14 mouse cellular contexts compared by ENCODE assay signal in genomic region chr9:113629191-113629590, GRCm38 (mm10).
A peak's percentile ranks its signal among the peaks of the same experiment; 100 is the strongest.
DNase-seq lines count a peak whose midpoint lies in the region; ATAC-seq lines count a peak whose summit lies in the region.
"Had no signal": no experiment of that assay in that cellular context is flagged by ENCODE, and none has a peak within 500 bp of the region (broad histone marks: within the 10 kb centered on the region; RNA-seq: fewer than 3 reads in every experiment).

No protein-coding gene starts in this region.

- no peaks in the 10 kb centered on the region for H3K27me3 ChIP-seq in hindbrain, embryonic 11.5 days (ENCODE audit: control insufficient read depth, insufficient read depth, low read length)
- H3K27me3 ChIP-seq in hindbrain, embryonic 10.5 days (ENCODE audit: insufficient read depth, poor library complexity, severe bottlenecking) = no peaks in the 10 kb centered on the region
- no peaks in the 10 kb centered on the region for H3K27me3 ChIP-seq in neural tube, embryonic 12.5 days (replicated peaks)
- no peaks in the 10 kb centered on the region for H3K27me3 ChIP-seq in neural tube, embryonic 15.5 days (replicated peaks)
- no peaks in the 10 kb centered on the region for H3K27me3 ChIP-seq in hindbrain, embryonic 15.5 days
- H3K27me3 ChIP-seq: stomach, embryonic 15.5 days had no signal

- ATAC-seq in hindbrain, embryonic 11.5 days (ENCODE audit: low FRiP score) = peak; percentile 45; the same call in 1 of the 2 replicates
- ATAC-seq in neural tube, embryonic 12.5 days (ENCODE audit: low FRiP score, low read depth) = 0 out of 2 replicates have a peak, but pooled peaks have one; percentile 17
- ATAC-seq in neural tube, embryonic 15.5 days (ENCODE audit: low FRiP score) = no peak
- 0 out of 2 replicates have a peak, but pooled peaks have one; percentile 8 for ATAC-seq in hindbrain, embryonic 15.5 days (ENCODE audit: low FRiP score, low read depth)
- ATAC-seq: CD4-positive, CD25-positive, alpha-beta regulatory T cell, adult 4 months; inflammation-experienced regulatory T-cells, adult 6 months had no signal

- H3K4me2 ChIP-seq in hindbrain, embryonic 11.5 days (replicated peaks; ENCODE audit: low read depth, low read length) = no peak overlapping the region
- no peak overlapping the region for H3K4me2 ChIP-seq in neural tube, embryonic 12.5 days (replicated peaks)
- no peak overlapping the region for H3K4me2 ChIP-seq in neural tube, embryonic 15.5 days
- H3K4me2 ChIP-seq in hindbrain, embryonic 15.5 days = no peak overlapping the region
- H3K4me2 ChIP-seq: liver, embryonic 11.5 days; lung, embryonic 14.5 days; stomach, embryonic 15.5 days had no signal

- H3K4me3 ChIP-seq in hindbrain, embryonic 11.5 days (ENCODE audit: low read depth, low read length) = no peak overlapping the region
- H3K4me3 ChIP-seq in hindbrain, embryonic 10.5 days = no peak overlapping the region
- no peak overlapping the region for H3K4me3 ChIP-seq in neural tube, embryonic 12.5 days
- no peak overlapping the region for H3K4me3 ChIP-seq in neural tube, embryonic 15.5 days (replicated peaks)
- H3K4me3 ChIP-seq in hindbrain, embryonic 15.5 days = no peak overlapping the region
- H3K4me3 ChIP-seq: stomach, embryonic 15.5 days had no signal

- no peaks in the 10 kb centered on the region for H3K9me3 ChIP-seq in hindbrain, embryonic 11.5 days (ENCODE audit: control insufficient read depth, low read length)
- peaks cover 4% of the 10 kb centered on the region for H3K9me3 ChIP-seq in hindbrain, embryonic 10.5 days
- no peaks in the 10 kb centered on the region for H3K9me3 ChIP-seq in neural tube, embryonic 12.5 days
- H3K9me3 ChIP-seq in neural tube, embryonic 15.5 days (replicated peaks) = no peaks in the 10 kb centered on the region
- no peaks in the 10 kb centered on the region for H3K9me3 ChIP-seq in hindbrain, embryonic 15.5 days
- H3K9me3 ChIP-seq: stomach, embryonic 15.5 days had no signal

- no peaks in the 10 kb centered on the region for H3K36me3 ChIP-seq in hindbrain, embryonic 11.5 days (ENCODE audit: control insufficient read depth, insufficient read depth, low read length)
- no peaks in the 10 kb centered on the region for H3K36me3 ChIP-seq in hindbrain, embryonic 10.5 days
- H3K36me3 ChIP-seq in neural tube, embryonic 12.5 days = no peaks in the 10 kb centered on the region
- H3K36me3 ChIP-seq in neural tube, embryonic 15.5 days = no peaks in the 10 kb centered on the region
- no peaks in the 10 kb centered on the region for H3K36me3 ChIP-seq in hindbrain, embryonic 15.5 days
- H3K36me3 ChIP-seq: stomach, embryonic 15.5 days had no signal

- WGBS in hindbrain, embryonic 11.5 days = 84% methylated on average over 11 of the region's 11 CpGs
- WGBS in hindbrain, embryonic 10.5 days = 84% methylated on average over 11 of the region's 11 CpGs
- WGBS in neural tube, embryonic 12.5 days = 86% methylated on average over 11 of the region's 11 CpGs
- 85% methylated on average over 11 of the region's 11 CpGs for WGBS in neural tube, embryonic 15.5 days
- WGBS in hindbrain, embryonic 15.5 days = 75% methylated on average over 11 of the region's 11 CpGs

- H3K27ac ChIP-seq in hindbrain, embryonic 11.5 days (ENCODE audit: low read depth, low read length) = no peak overlapping the region
- no peak overlapping the region for H3K27ac ChIP-seq in hindbrain, embryonic 10.5 days
- no peak overlapping the region for H3K27ac ChIP-seq in neural tube, embryonic 12.5 days
- no peak overlapping the region for H3K27ac ChIP-seq in neural tube, embryonic 15.5 days (replicated peaks)
- no peak overlapping the region for H3K27ac ChIP-seq in hindbrain, embryonic 15.5 days (replicated peaks)
- H3K27ac ChIP-seq: stomach, embryonic 15.5 days had no signal

- DNase-seq in hindbrain, embryonic 11.5 days (ENCODE audit: low spot score) = no peak
- no peak for DNase-seq in hindbrain, embryonic 10.5 days (ENCODE audit: low spot score)
- DNase-seq in heart, postnatal 10 days = no peak
- DNase-seq in gastrocnemius, postnatal 4 days (ENCODE audit: low spot score in 2 of 2) = no peak
- no peak for DNase-seq in heart, postnatal 36 days
- DNase-seq: spleen, adult 18-20 months had no signal

- H3K9ac ChIP-seq in hindbrain, embryonic 11.5 days (ENCODE audit: low read depth, low read length) = no peak overlapping the region
- H3K9ac ChIP-seq in neural tube, embryonic 12.5 days = no peak overlapping the region
- no peak overlapping the region for H3K9ac ChIP-seq in neural tube, embryonic 15.5 days (replicated peaks)
- H3K9ac ChIP-seq in hindbrain, embryonic 15.5 days = no peak overlapping the region
- H3K9ac ChIP-seq: lung, embryonic 14.5 days; stomach, embryonic 15.5 days had no signal

- H3K4me1 ChIP-seq in hindbrain, embryonic 11.5 days (replicated peaks; ENCODE audit: control insufficient read depth, insufficient read depth, low read length) = no peaks in the 10 kb centered on the region
- 0 out of 2 replicates have a peak, but pooled peaks cover 4% of the 10 kb centered on the region for H3K4me1 ChIP-seq in hindbrain, embryonic 10.5 days (replicated peaks)
- no peaks in the 10 kb centered on the region for H3K4me1 ChIP-seq in neural tube, embryonic 12.5 days
- peaks cover 8% of the 10 kb centered on the region for H3K4me1 ChIP-seq in neural tube, embryonic 15.5 days
- H3K4me1 ChIP-seq in hindbrain, embryonic 15.5 days (replicated peaks) = peaks cover 4% of the 10 kb centered on the region
- H3K4me1 ChIP-seq: stomach, embryonic 15.5 days had no signal

- intact Hi-C loops in heart, postnatal 10 days (cut with DNase I) = loop anchor here (2.0 to 5.0 kb wide), 2 partner anchors 100 to 187 kb away; no protein-coding TSS in a partner anchor
- intact Hi-C loops in heart, postnatal 36 days (cut with DNase I) = loop anchor here (1.0 to 5.0 kb wide), 2 partner anchors 101 to 207 kb away; no protein-coding TSS in a partner anchor
